Mouse (Mus musculus): ENCODE data around the gene Slfn14. TPM values are rescaled to one million over a fixed set of nuclear protein-coding genes. Genes with fewer than 3 reads are reported as not detected.
"Not testable (repeated sequence)": the region's sequence is repeated elsewhere in the genome, so short reads cannot be mapped to it uniquely, and the experiment has no call there.

Gene Slfn14
- polyA plus RNA-seq, 1 experiment from 2014 or later: 0.04 TPM

- H3K36me3 ChIP-seq (ENCODE audit: poor library complexity, severe bottlenecking): no peaks in the 10 kb centered on the region
- no peak for ATAC-seq
- WGBS: 82% methylated on average over 4 of the region's 4 CpGs
- no peaks in the 10 kb centered on the region for H3K4me1 ChIP-seq
- no peak overlapping the region for H3K27ac ChIP-seq
- H3K9me3 ChIP-seq (replicated peaks): no peaks in the 10 kb centered on the region
- H3K9ac ChIP-seq: no peak overlapping the region
- no peak overlapping the region for H3K4me3 ChIP-seq
- H3K27me3 ChIP-seq: no peaks in the 10 kb centered on the region
- no peak overlapping the region for H3K4me2 ChIP-seq
These were observed 7.5 kb downstream of the Slfn14 start for GRCm38 (mm10) chr11:83279024-83279423.

- Histone ChIP-seq H3K4me1 (no peaks in the 10 kb centered on the region), H3K36me3 (ENCODE audit: poor library complexity, severe bottlenecking) (no peaks in the 10 kb centered on the region), H3K4me3 (no peak overlapping the region), H3K4me2 (no peak overlapping the region), H3K27me3 (0 out of 2 replicates have a peak, but pooled peaks cover 3% of the 10 kb centered on the region), H3K9me3 (replicated peaks) (no peaks in the 10 kb centered on the region), H3K9ac (no peak overlapping the region), H3K27ac (no peak overlapping the region)
- WGBS: 70% methylated on average over 7 of the region's 7 CpGs
- ATAC-seq: no peak
These were observed 10.3 kb downstream of the Slfn14 start for GRCm38 (mm10) chr11:83276251-83276650.

GRCm38 (mm10) chr11:83271951-83272843 is 14.3 kb downstream of the Slfn14 start:
- 0 out of 2 replicates have a peak, but pooled peaks cover 2% of the 10 kb centered on the region for H3K4me1 ChIP-seq

GRCm38 (mm10) chr11:83271151-83271950 is 15.2 kb downstream of the Slfn14 start:
- H3K9me3 ChIP-seq (replicated peaks): no peaks in the 10 kb centered on the region
- no peaks in the 10 kb centered on the region for H3K36me3 ChIP-seq (ENCODE audit: poor library complexity, severe bottlenecking)
- H3K4me1 ChIP-seq: 0 out of 2 replicates have a peak, but pooled peaks cover 2% of the 10 kb centered on the region
- peak overlapping the region; percentile 69 for H3K27ac ChIP-seq
- under 1% methylated on average over 26 of the region's 26 CpGs for WGBS
- 0 out of 2 replicates have a peak, but pooled peaks cover 3% of the 10 kb centered on the region for H3K27me3 ChIP-seq
- peak; percentile 89 for ATAC-seq
- peak overlapping the region; percentile 73 for H3K9ac ChIP-seq
- peak overlapping the region; percentile 65 for H3K4me2 ChIP-seq
- peak overlapping the region; percentile 52 for H3K4me3 ChIP-seq

More at GRCm38 (mm10) chr11:83271951-83272843, 14.3 kb downstream of the Slfn14 start:
- 0 out of 2 replicates have a peak, but pooled peaks have one; percentile 14 for ATAC-seq
- Histone ChIP-seq H3K27me3 (0 out of 2 replicates have a peak, but pooled peaks cover 3% of the 10 kb centered on the region), H3K36me3 (ENCODE audit: poor library complexity, severe bottlenecking) (no peaks in the 10 kb centered on the region), H3K9me3 (replicated peaks) (no peaks in the 10 kb centered on the region), H3K4me2 (peak overlapping the region; percentile 65), H3K27ac (peak overlapping the region; percentile 44; the same call in 1 of the 2 replicates), H3K9ac (no peak overlapping the region), H3K4me3 (no peak overlapping the region)
- whole genome bisulfite sequencing: 12% methylated on average over 2 of the region's 2 CpGs

GRCm38 (mm10) chr11:83270842-83271150 is 15.7 kb downstream of the Slfn14 start:
- 3% methylated on average over 6 of the region's 6 CpGs for WGBS
- Histone ChIP-seq H3K27me3 (0 out of 2 replicates have a peak, but pooled peaks cover 3% of the 10 kb centered on the region), H3K4me2 (peak overlapping the region; percentile 65), H3K36me3 (ENCODE audit: poor library complexity, severe bottlenecking) (no peaks in the 10 kb centered on the region), H3K27ac (peak overlapping the region; percentile 69), H3K9ac (peak overlapping the region; percentile 73), H3K9me3 (replicated peaks) (no peaks in the 10 kb centered on the region), H3K4me3 (peak overlapping the region; percentile 52), H3K4me1 (0 out of 2 replicates have a peak, but pooled peaks cover 2% of the 10 kb centered on the region)
- ATAC-seq: peak; percentile 70; the same call in 1 of the 2 replicates

- no peaks in the 10 kb centered on the region for H3K4me1 ChIP-seq
- H3K4me3 ChIP-seq: no peak overlapping the region
- WGBS: 58% methylated on average over 3 of the region's 3 CpGs
- no peak overlapping the region for H3K27ac ChIP-seq
- no peaks in the 10 kb centered on the region for H3K9me3 ChIP-seq (replicated peaks)
- no peaks in the 10 kb centered on the region for H3K27me3 ChIP-seq
- H3K4me2 ChIP-seq: no peak overlapping the region
- H3K9ac ChIP-seq: no peak overlapping the region
- no peaks in the 10 kb centered on the region for H3K36me3 ChIP-seq (ENCODE audit: poor library complexity, severe bottlenecking)
- no peak for ATAC-seq
These were observed 23.4 kb downstream of the Slfn14 start for GRCm38 (mm10) chr11:83263146-83263545.

GRCm38 (mm10) chr11:83262673-83263072 is 23.9 kb downstream of the Slfn14 start:
- H3K9me3 ChIP-seq (replicated peaks): no peaks in the 10 kb centered on the region

GRCm38 (mm10) chr11:83257211-83257610 is 29.3 kb downstream of the Slfn14 start:
- not testable (repeated sequence) for H3K36me3 ChIP-seq (ENCODE audit: poor library complexity, severe bottlenecking); H3K27ac ChIP-seq; H3K9ac ChIP-seq; H3K27me3 ChIP-seq; H3K4me2 ChIP-seq; H3K4me3 ChIP-seq; ATAC-seq; H3K4me1 ChIP-seq; H3K9me3 ChIP-seq (replicated peaks)
- WGBS: 72% methylated on average over 5 of the region's 5 CpGs

More at GRCm38 (mm10) chr11:83262673-83263072, 23.9 kb downstream of the Slfn14 start:
- no peak for ATAC-seq
- H3K4me1 ChIP-seq: no peaks in the 10 kb centered on the region
- no peak overlapping the region for H3K4me2 ChIP-seq
- no peaks in the 10 kb centered on the region for H3K36me3 ChIP-seq (ENCODE audit: poor library complexity, severe bottlenecking)
- no peak overlapping the region for H3K4me3 ChIP-seq
- no peak overlapping the region for H3K9ac ChIP-seq
- WGBS: 98% methylated on average over 1 of the region's 1 CpGs
- H3K27ac ChIP-seq: no peak overlapping the region
- no peaks in the 10 kb centered on the region for H3K27me3 ChIP-seq

GRCm38 (mm10) chr11:83239811-83240210 is 46.7 kb downstream of the Slfn14 start:
- H3K4me3 ChIP-seq: no peak overlapping the region
- ATAC-seq: no peak
- no peaks in the 10 kb centered on the region for H3K36me3 ChIP-seq (ENCODE audit: poor library complexity, severe bottlenecking)
- H3K27me3 ChIP-seq: no peaks in the 10 kb centered on the region
- H3K27ac ChIP-seq: no peak overlapping the region
- no peak overlapping the region for H3K9ac ChIP-seq
- H3K4me1 ChIP-seq: no peaks in the 10 kb centered on the region
- H3K9me3 ChIP-seq (replicated peaks): no peaks in the 10 kb centered on the region
- 21% methylated on average over 2 of the region's 2 CpGs for WGBS
- H3K4me2 ChIP-seq: no peak overlapping the region

GRCm38 (mm10) chr11:83238389-83238788 is 48.1 kb downstream of the Slfn14 start:
- H3K27me3 ChIP-seq: no peaks in the 10 kb centered on the region
- no peak overlapping the region for H3K4me2 ChIP-seq
- no peaks in the 10 kb centered on the region for H3K4me1 ChIP-seq
- no peak overlapping the region for H3K4me3 ChIP-seq
- no peaks in the 10 kb centered on the region for H3K9me3 ChIP-seq (replicated peaks)
- H3K27ac ChIP-seq: no peak overlapping the region
- no peak overlapping the region for H3K9ac ChIP-seq
- ATAC-seq: no peak
- H3K36me3 ChIP-seq (ENCODE audit: poor library complexity, severe bottlenecking): no peaks in the 10 kb centered on the region
- WGBS: 83% methylated on average over 2 of the region's 2 CpGs

GRCm38 (mm10) chr11:83237390-83237789 is 49.1 kb downstream of the Slfn14 start:
- H3K9me3 ChIP-seq (replicated peaks); H3K27me3 ChIP-seq; H3K27ac ChIP-seq; ATAC-seq; H3K9ac ChIP-seq; H3K4me2 ChIP-seq; H3K4me3 ChIP-seq; H3K36me3 ChIP-seq (ENCODE audit: poor library complexity, severe bottlenecking); H3K4me1 ChIP-seq: not testable (repeated sequence)
- WGBS: 91% methylated on average over 9 of the region's 9 CpGs

GRCm38 (mm10) chr11:83233621-83234020 is 52.9 kb downstream of the Slfn14 start:
- not testable (repeated sequence) for H3K4me2 ChIP-seq; ATAC-seq; H3K27me3 ChIP-seq; H3K4me3 ChIP-seq; H3K9me3 ChIP-seq (replicated peaks); H3K9ac ChIP-seq; H3K36me3 ChIP-seq (ENCODE audit: poor library complexity, severe bottlenecking); H3K27ac ChIP-seq; H3K4me1 ChIP-seq
- WGBS: 38% methylated on average over 5 of the region's 5 CpGs

Data from forebrain, embryonic 13.5 days (tissue).